Mouse (Mus musculus): ENCODE results near the gene Itih5.

DNA sequence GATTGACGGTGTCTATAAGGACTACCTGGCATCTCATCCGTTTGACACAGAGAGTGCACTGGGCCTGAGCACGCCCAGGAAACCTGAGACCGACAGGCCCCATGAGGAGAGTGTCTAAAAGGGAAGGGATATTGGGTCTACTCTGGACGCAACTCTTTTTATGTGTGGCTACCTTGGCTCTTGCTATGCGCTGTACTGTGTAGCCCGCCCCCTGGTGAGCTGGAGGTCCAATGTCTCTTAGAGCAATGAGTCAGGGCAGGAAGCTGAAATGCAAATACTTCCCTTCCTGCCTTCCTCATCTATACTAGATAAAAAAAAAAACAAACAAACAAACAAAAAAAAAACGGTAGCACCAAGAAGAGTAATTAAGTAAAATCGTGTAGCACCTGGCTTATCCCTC is 98.1 kb downstream of the Itih5 start:
- TF ChIP-seq POLR2A (IDR thresholded peaks at IDR 0.05; ENCODE audit: insufficient read depth, low read depth, low read length) = no peak
- no peak for TF ChIP-seq CTCF (IDR thresholded peaks at IDR 0.05; ENCODE audit: insufficient read depth, low read depth, low read length)

All from olfactory bulb, adult 2 months (tissue).